Mouse (Mus musculus) intestine, postnatal 0 days (tissue): ENCODE measurements around the gene Por. TPM values are rescaled to one million over a fixed set of nuclear protein-coding genes. Genes with fewer than 3 reads are reported as not detected.
A peak's percentile ranks its signal among the peaks of the same experiment; 100 is the strongest.

Experiments used
- ATAC-seq: fragments of 200-750 bp; cut with Nextera tagmentation; 2 replicates; pipeline ENCODE4 v1.8.0; 2017; ENCODE audit warnings: mild to moderate bottlenecking, moderate TSS enrichment, moderate library complexity
- H3K27ac ChIP-seq: fragments of 300-500 bp; sonication (generic); 2 replicates; pipeline ENCODE4 v1.5.1; 2014; ENCODE audit warnings: mild to moderate bottlenecking, low read depth, low read length, moderate library complexity
- H3K27me3 ChIP-seq: fragments of 300-500 bp; sonication (generic); replicated peaks from 2 replicates; pipeline ENCODE4 v1.6.1; 2014; ENCODE audit warnings: low read length, mixed read lengths; ENCODE audit not compliant: control insufficient read depth, insufficient read depth
- H3K36me3 ChIP-seq: fragments of 300-500 bp; sonication (generic); 2 replicates; pipeline ENCODE4 v1.6.1; 2014; ENCODE audit warnings: mild to moderate bottlenecking, moderate library complexity; ENCODE audit not compliant: control insufficient read depth, insufficient read depth
- H3K4me1 ChIP-seq: fragments of 300-500 bp; sonication (generic); replicated peaks from 2 replicates; pipeline ENCODE4 v1.6.1; 2014; ENCODE audit warnings: antibody characterized with exemption, low read length, mixed read lengths; ENCODE audit not compliant: control insufficient read depth, insufficient read depth
- H3K4me2 ChIP-seq: fragments of 300-500 bp; sonication (generic); replicated peaks from 2 replicates; pipeline ENCODE4 v1.6.1; 2014; ENCODE audit warnings: low read depth, mild to moderate bottlenecking, moderate library complexity
- H3K4me3 ChIP-seq: fragments of 300-500 bp; sonication (generic); 2 replicates; pipeline ENCODE4 v1.5.1; 2014; ENCODE audit warnings: low read depth, low read length
- H3K9ac ChIP-seq: fragments of 300-500 bp; sonication (generic); 2 replicates; pipeline ENCODE4 v1.6.1; 2014; ENCODE audit warnings: mild to moderate bottlenecking, low read depth, low read length
- H3K9me3 ChIP-seq: fragments of 300-500 bp; sonication (generic); 2 replicates; pipeline ENCODE4 v1.6.1; 2016; ENCODE audit warnings: mixed run types; ENCODE audit not compliant: control insufficient read depth
- CTCF ChIP-seq: sonication (generic); IDR thresholded peaks from 2 replicates; pipeline ENCODE4 v1.5.1; 2016; ENCODE audit warnings: low read depth, mild to moderate bottlenecking, control low read depth, antibody characterized with exemption, moderate library complexity
- WGBS: fragments of 180-500 bp; shearing (Covaris S2); extraction: QIAGEN DNeasy Blood & Tissue Kit; methylation state at CpG from one replicate; pipeline ENCODE4 v1.1.7; 2014; 5-methylcytosine and 5-hydroxymethylcytosine counted together
- polyA plus RNA-seq: library from polyadenylated mRNA; unstranded; fragments of >200 nt; fragmentation: Nextera tagmentation; extraction: Ambion mirVana; gene quantifications from 2 replicates; pipeline ENCODE4 v1.2.1, GENCODE M21; 2015

Gene Por
- polyA plus RNA-seq, 1 experiment from 2014 or later: 91.7 TPM

DNA sequence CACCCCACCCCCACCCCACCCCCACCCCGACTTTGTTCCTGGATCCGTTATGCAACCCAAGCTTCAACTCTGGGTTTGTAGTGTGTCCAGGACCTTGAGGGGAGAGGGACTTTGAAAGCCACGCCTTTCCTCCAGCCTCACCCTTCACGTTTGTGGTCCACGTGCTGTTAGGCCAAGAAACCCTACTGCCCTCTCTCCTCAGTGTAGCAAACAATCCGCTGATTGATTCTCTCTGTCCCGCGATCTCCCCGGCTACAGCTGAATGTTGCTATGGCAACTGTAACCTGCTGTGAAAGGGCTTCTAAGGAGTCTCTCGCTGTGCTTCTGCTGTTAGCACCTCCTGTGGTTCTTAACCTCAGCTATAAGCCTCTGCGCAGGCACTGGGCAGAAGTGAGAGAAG is 5.0 kb downstream of the Por start:
- no peak overlapping the region for H3K4me3 ChIP-seq
- no peak overlapping the region for H3K9ac ChIP-seq
- H3K27me3 ChIP-seq: no peaks in the 10 kb centered on the region
- H3K9me3 ChIP-seq: no peaks in the 10 kb centered on the region
- WGBS: 1% methylated on average over 11 of the region's 11 CpGs
- TF ChIP-seq CTCF: 0 out of 2 replicates have a peak, but pooled peaks have one; percentile 6
- H3K4me2 ChIP-seq: peak overlapping the region; percentile 30; the same call in 1 of the 2 replicates
- H3K4me1 ChIP-seq: peaks cover 7% of the 10 kb centered on the region
- no peaks in the 10 kb centered on the region for H3K36me3 ChIP-seq
- peak; percentile 86 for ATAC-seq
- no peak overlapping the region for H3K27ac ChIP-seq

DNA sequence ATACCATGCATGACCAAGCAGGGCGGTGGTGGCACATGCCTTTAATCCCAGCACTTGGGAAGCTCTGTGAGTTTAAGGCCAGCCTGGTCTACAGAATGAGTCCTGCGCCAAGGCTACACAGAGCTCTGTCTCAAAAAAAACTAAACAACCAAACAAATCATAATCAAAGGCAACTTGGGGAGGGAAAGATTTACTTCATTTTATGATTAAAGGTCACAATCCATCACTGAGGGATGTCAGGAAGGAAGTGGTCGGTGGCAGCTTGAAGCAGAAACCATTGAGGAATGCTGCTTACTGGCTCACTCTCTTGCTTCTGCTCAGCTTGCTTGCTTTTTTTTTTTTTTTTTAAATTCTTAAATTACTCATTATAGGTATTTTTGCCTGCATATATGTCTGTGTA is 6.9 kb downstream of the Por start:
- Histone ChIP-seq H3K4me3 (no peak overlapping the region), H3K4me1 (peaks cover 7% of the 10 kb centered on the region), H3K27me3 (no peaks in the 10 kb centered on the region), H3K27ac (no peak overlapping the region), H3K9ac (no peak overlapping the region), H3K4me2 (no peak overlapping the region), H3K36me3 (no peaks in the 10 kb centered on the region), H3K9me3 (no peaks in the 10 kb centered on the region)
- no peak for ATAC-seq
- TF ChIP-seq CTCF: no peak
- WGBS: 75% methylated on average over 3 of the region's 3 CpGs

DNA sequence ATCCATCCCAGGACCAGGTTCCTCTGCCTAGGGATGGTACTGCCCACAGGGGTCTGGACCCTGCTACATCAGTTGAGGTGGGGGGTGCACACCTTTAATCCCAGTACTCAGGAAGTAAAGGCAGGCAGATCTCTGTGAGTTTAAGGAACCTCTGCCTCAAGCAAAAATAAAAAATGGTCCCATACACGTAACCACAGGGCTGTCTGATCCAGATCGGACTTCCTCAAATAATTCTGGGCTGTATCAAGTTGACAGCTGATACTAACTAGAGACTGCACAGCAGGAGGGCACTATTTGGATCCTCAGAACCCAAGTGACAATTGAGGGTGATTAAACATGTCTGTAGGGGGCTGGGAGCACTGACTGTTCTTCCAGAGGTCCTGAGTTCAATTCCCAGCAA is 7.4 kb downstream of the Por start:
- no peak overlapping the region for H3K4me3 ChIP-seq
- no peak overlapping the region for H3K9ac ChIP-seq
- H3K4me1 ChIP-seq: peaks cover 7% of the 10 kb centered on the region
- 81% methylated on average over 2 of the region's 2 CpGs for WGBS
- no peaks in the 10 kb centered on the region for H3K27me3 ChIP-seq
- no peak for ATAC-seq
- H3K36me3 ChIP-seq: no peaks in the 10 kb centered on the region
- no peak for TF ChIP-seq CTCF
- no peak overlapping the region for H3K4me2 ChIP-seq
- H3K27ac ChIP-seq: no peak overlapping the region
- H3K9me3 ChIP-seq: no peaks in the 10 kb centered on the region

DNA sequence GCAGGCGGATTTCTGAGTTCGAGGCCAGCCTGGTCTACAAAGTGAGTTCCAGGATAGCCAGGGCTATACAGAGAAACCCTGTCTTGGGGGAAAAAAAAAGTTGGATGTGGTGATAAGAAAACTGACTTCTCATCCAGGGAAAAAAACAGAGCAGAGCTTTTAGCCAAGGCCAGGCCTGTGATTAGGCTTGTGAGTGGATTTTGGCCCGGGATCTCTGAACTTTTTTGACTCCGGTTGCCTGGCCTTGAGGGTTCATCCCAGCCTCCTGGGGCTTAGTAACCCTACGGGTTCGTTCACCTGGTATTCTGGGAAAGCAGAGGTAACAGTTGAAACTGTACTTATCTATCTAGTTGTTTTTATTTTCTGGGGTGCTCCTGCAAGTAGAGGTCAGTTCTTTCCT is 8.6 kb downstream of the Por start:
- Histone ChIP-seq H3K9me3 (no peaks in the 10 kb centered on the region), H3K9ac (no peak overlapping the region), H3K36me3 (no peaks in the 10 kb centered on the region), H3K27me3 (no peaks in the 10 kb centered on the region), H3K4me3 (no peak overlapping the region), H3K4me1 (peaks cover 7% of the 10 kb centered on the region; the same call in 1 of the 2 replicates), H3K27ac (no peak overlapping the region), H3K4me2 (no peak overlapping the region)
- WGBS: 86% methylated on average over 6 of the region's 6 CpGs
- ATAC-seq: no peak
- no peak for TF ChIP-seq CTCF

DNA sequence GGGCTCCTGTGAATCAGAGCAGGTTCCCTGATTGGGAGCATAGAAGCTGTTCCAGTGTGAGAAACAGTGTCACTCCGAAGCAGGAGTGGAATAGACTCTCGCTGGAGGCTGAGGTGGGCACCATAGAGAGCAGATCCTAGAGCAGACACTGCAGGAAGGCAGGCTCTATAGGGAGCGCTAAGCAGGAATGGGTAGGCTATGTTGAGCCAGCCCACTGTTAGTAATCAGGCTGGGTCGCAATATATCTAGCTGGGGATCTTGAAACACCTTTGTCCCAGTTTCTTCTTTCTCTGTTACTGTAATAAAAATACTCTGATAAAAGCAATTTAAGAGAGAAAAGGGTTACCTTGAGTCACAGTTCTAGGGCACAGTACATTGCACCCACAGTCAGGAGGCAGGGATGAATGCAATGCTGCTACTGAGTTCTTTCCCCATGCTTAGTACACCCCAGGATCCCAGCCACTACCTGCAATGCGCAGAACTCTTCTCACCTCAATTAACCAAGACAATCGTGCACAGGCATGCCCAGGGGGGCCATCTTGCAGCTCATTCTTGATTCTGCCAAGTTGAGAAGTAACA is 11.2 kb downstream of the Por start:
- WGBS: 50% methylated on average over 6 of the region's 6 CpGs
- TF ChIP-seq CTCF: no peak
- H3K36me3 ChIP-seq: no peaks in the 10 kb centered on the region
- H3K27me3 ChIP-seq: no peaks in the 10 kb centered on the region
- no peaks in the 10 kb centered on the region for H3K4me1 ChIP-seq
- no peak overlapping the region for H3K4me2 ChIP-seq
- no peaks in the 10 kb centered on the region for H3K9me3 ChIP-seq
- peak overlapping the region; percentile 66 for H3K27ac ChIP-seq
- peak; percentile 61 for ATAC-seq
- no peak overlapping the region for H3K9ac ChIP-seq
- no peak overlapping the region for H3K4me3 ChIP-seq

DNA sequence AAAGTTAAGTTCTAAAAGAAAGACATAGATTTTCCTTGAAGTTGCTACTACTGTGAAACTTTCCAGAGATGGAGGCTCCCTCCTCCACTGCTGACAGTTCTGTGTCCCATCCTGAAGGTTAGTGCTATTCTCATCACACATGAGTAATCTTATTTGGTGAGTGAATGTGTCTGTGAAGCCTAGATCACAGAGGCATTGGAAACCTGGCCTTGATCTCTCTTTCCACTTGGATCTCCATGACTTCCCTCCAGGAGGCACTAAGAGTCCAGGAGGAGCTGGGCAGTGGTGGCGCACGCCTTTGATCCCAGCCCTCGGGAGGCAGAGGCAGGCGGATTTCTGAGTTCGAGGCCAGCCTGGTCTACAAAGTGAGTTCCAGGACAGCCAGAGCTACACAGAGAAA is 12.2 kb downstream of the Por start:
- H3K9ac ChIP-seq: no peak overlapping the region
- no peak for ATAC-seq
- WGBS: 95% methylated on average over 5 of the region's 5 CpGs
- H3K4me1 ChIP-seq: no peaks in the 10 kb centered on the region
- H3K4me2 ChIP-seq: no peak overlapping the region
- H3K9me3 ChIP-seq: no peaks in the 10 kb centered on the region
- no peak overlapping the region for H3K4me3 ChIP-seq
- no peak for TF ChIP-seq CTCF
- H3K36me3 ChIP-seq: no peaks in the 10 kb centered on the region
- no peaks in the 10 kb centered on the region for H3K27me3 ChIP-seq
- 0 out of 2 replicates have a peak overlapping the region, but pooled peaks have one; percentile 66 for H3K27ac ChIP-seq
